ENCODE assay signal across 11 mouse cellular contexts in genomic region chr5:21528068-21528842, GRCm38 (mm10). TPM values are rescaled to one million over a fixed set of nuclear protein-coding genes. Genes with fewer than 3 reads are reported as not detected.
DNase-seq lines count a peak whose midpoint lies in the region; ATAC-seq lines count a peak whose summit lies in the region.
"Had no signal": no experiment of that assay in that cellular context is flagged by ENCODE, and none has a peak within 500 bp of the region (broad histone marks: within the 10 kb centered on the region; RNA-seq: fewer than 3 reads in every experiment).

No protein-coding gene starts in this region.

- H3K4me2 ChIP-seq in kidney, embryonic 14.5 days (replicated peaks; ENCODE audit: low read depth, low read length): no peak overlapping the region
- H3K4me2 ChIP-seq in hindbrain, embryonic 16.5 days (ENCODE audit: low read length): no peak overlapping the region
- H3K4me2 ChIP-seq in neural tube, embryonic 14.5 days (ENCODE audit: low read depth, low read length): no peak overlapping the region
- H3K4me2 ChIP-seq: liver, embryonic 15.5 days had no signal

- DNase-seq in kidney, adult 11 months: no peak
- DNase-seq in thymus, postnatal 14 days: no peak
- DNase-seq in spleen, postnatal 36 days (ENCODE audit: low spot score in 2 of 2): no peak
- no peak for DNase-seq in adrenal gland, postnatal 10 days
- DNase-seq: cerebellum, adult 9-11 months; right cerebral cortex, postnatal 4 days had no signal

- H3K4me1 ChIP-seq in kidney, embryonic 14.5 days (ENCODE audit: control insufficient read depth, insufficient read depth, low read length): peaks cover 8% of the 10 kb centered on the region; the same call in 1 of the 2 replicates
- H3K4me1 ChIP-seq in hindbrain, embryonic 16.5 days (ENCODE audit: control insufficient read depth, insufficient read depth, low read depth, low read length): no peaks in the 10 kb centered on the region
- H3K4me1 ChIP-seq in neural tube, embryonic 14.5 days (ENCODE audit: control insufficient read depth, insufficient read depth, low read length): no peaks in the 10 kb centered on the region
- H3K4me1 ChIP-seq: liver, embryonic 15.5 days had no signal

- H3K27ac ChIP-seq in kidney, embryonic 14.5 days (ENCODE audit: low read depth, low read length): peak overlapping the region; percentile 74
- no peak overlapping the region for H3K27ac ChIP-seq in hindbrain, embryonic 16.5 days (ENCODE audit: low read depth, low read length)
- H3K27ac ChIP-seq in neural tube, embryonic 14.5 days (ENCODE audit: low read depth, low read length): no peak overlapping the region
- H3K27ac ChIP-seq: liver, embryonic 15.5 days had no signal

- 74% methylated on average over 15 of the region's 15 CpGs for WGBS in kidney, embryonic 14.5 days
- 77% methylated on average over 15 of the region's 15 CpGs for WGBS in hindbrain, embryonic 16.5 days
- WGBS in neural tube, embryonic 14.5 days: 57% methylated on average over 15 of the region's 15 CpGs

- peak; percentile 81 for ATAC-seq in kidney, embryonic 14.5 days (ENCODE audit: low FRiP score, low TSS enrichment)
- ATAC-seq in common myeloid progenitor, adult 5-6 weeks (replicated peaks; ENCODE audit: low read depth, poor library complexity, severe bottlenecking): peak; percentile 81
- ATAC-seq in hindbrain, embryonic 16.5 days: peak; percentile 34; the same call in 1 of the 2 replicates
- peak; percentile 51; the same call in 1 of the 2 replicates for ATAC-seq in neural tube, embryonic 14.5 days (ENCODE audit: low read depth)

- H3K9me3 ChIP-seq in kidney, embryonic 14.5 days (ENCODE audit: control insufficient read depth, low read length): 0 out of 2 replicates have a peak, but pooled peaks cover 2% of the 10 kb centered on the region
- no peaks in the 10 kb centered on the region for H3K9me3 ChIP-seq in hindbrain, embryonic 16.5 days (ENCODE audit: control insufficient read depth, low read length)
- H3K9me3 ChIP-seq in neural tube, embryonic 14.5 days (ENCODE audit: control insufficient read depth, low read length): no peaks in the 10 kb centered on the region
- H3K9me3 ChIP-seq: liver, embryonic 15.5 days had no signal

- no peaks in the 10 kb centered on the region for H3K27me3 ChIP-seq in kidney, embryonic 14.5 days (ENCODE audit: control insufficient read depth, insufficient read depth, low read length)
- no peaks in the 10 kb centered on the region for H3K27me3 ChIP-seq in hindbrain, embryonic 16.5 days (replicated peaks; ENCODE audit: control insufficient read depth, insufficient read depth, low read length)
- no peaks in the 10 kb centered on the region for H3K27me3 ChIP-seq in neural tube, embryonic 14.5 days (ENCODE audit: control insufficient read depth, insufficient read depth, low read length)
- H3K27me3 ChIP-seq: liver, embryonic 15.5 days had no signal

- no peak overlapping the region for H3K4me3 ChIP-seq in kidney, embryonic 14.5 days (ENCODE audit: low read length)
- no peak overlapping the region for H3K4me3 ChIP-seq in hindbrain, embryonic 16.5 days (ENCODE audit: low read length)
- H3K4me3 ChIP-seq in neural tube, embryonic 14.5 days (ENCODE audit: low read depth, low read length): no peak overlapping the region
- H3K4me3 ChIP-seq: liver, embryonic 15.5 days had no signal

- H3K36me3 ChIP-seq in kidney, embryonic 14.5 days (ENCODE audit: control insufficient read depth, insufficient read depth, low read length): no peaks in the 10 kb centered on the region
- no peaks in the 10 kb centered on the region for H3K36me3 ChIP-seq in hindbrain, embryonic 16.5 days (ENCODE audit: control insufficient read depth, insufficient read depth, low read length)
- no peaks in the 10 kb centered on the region for H3K36me3 ChIP-seq in neural tube, embryonic 14.5 days (ENCODE audit: control insufficient read depth, insufficient read depth, low read length)
- H3K36me3 ChIP-seq: liver, embryonic 15.5 days had no signal

- H3K9ac ChIP-seq in kidney, embryonic 14.5 days (ENCODE audit: low read depth, low read length): no peak overlapping the region
- no peak overlapping the region for H3K9ac ChIP-seq in hindbrain, embryonic 16.5 days (ENCODE audit: low read depth, low read length)
- H3K9ac ChIP-seq in neural tube, embryonic 14.5 days (replicated peaks; ENCODE audit: low read depth, low read length): no peak overlapping the region
- H3K9ac ChIP-seq: liver, embryonic 15.5 days had no signal

RNA-seq across cellular contexts. Expression of gene Lrrc17, which starts 15.1 kb away (rescaled TPM):
- 29.9 and 36.0 TPM in 2 replicates for polyA plus RNA-seq in kidney, embryonic 14.5 days (2014; fragmentation: Nextera tagmentation; extraction: Ambion mirVana)
- total RNA-seq in common myeloid progenitor, adult 5-6 weeks (2017): not detected in 2 replicates
- polyA plus RNA-seq in hindbrain, embryonic 16.5 days (2015; fragmentation: Nextera tagmentation; extraction: Ambion mirVana): 5.7 and 8.5 TPM in 2 replicates
- polyA plus RNA-seq in neural tube, embryonic 14.5 days (2014; fragmentation: Nextera tagmentation; extraction: Ambion mirVana): 0.95 and 5.5 TPM in 2 replicates
- 10 to 100 TPM; 11.0 to 12.0 TPM for total RNA-seq in adrenal gland, postnatal 10 days (2021)
